Mouse (Mus musculus) kidney, adult 18-20 months (tissue): ENCODE results near the gene Figla.
"Not testable (repeated sequence)": the region's sequence is repeated elsewhere in the genome, so short reads cannot be mapped to it uniquely, and the experiment has no call there.

ENCODE experiments used
- DNase-seq: peaks from one replicate; pipeline ENCODE4 v3.0.0; 2021

Gene Figla

GRCm38 (mm10) chr6:86015871-86016270 is at the start of gene Figla:
Figla (plus strand) TSS chr6:86016171.
- no peak for DNase-seq

GRCm38 (mm10) chr6:85966686-85967085 is 49.3 kb upstream of the Figla start:
- DNase-seq: no peak

GRCm38 (mm10) chr6:85969889-85970288 is 46.1 kb upstream of the Figla start:
- no peak for DNase-seq

- DNase-seq: no peak
These were observed 43.3 kb upstream of the Figla start for GRCm38 (mm10) chr6:85972699-85973098.

GRCm38 (mm10) chr6:85973336-85973735 is 42.6 kb upstream of the Figla start:
- no peak for DNase-seq

GRCm38 (mm10) chr6:85974941-85975617 is 40.9 kb upstream of the Figla start:
- no peak for DNase-seq

- no peak for DNase-seq
These were observed 40.2 kb upstream of the Figla start for GRCm38 (mm10) chr6:85975761-85976160.

GRCm38 (mm10) chr6:85976242-85976641 is 39.7 kb upstream of the Figla start:
- DNase-seq: no peak

- not testable (repeated sequence) for DNase-seq
These were observed 37.2 kb upstream of the Figla start for GRCm38 (mm10) chr6:85978736-85979135.

GRCm38 (mm10) chr6:85984351-85984750 is 31.6 kb upstream of the Figla start:
- DNase-seq: no peak

GRCm38 (mm10) chr6:85989570-85989969 is 26.4 kb upstream of the Figla start:
- not testable (repeated sequence) for DNase-seq

- DNase-seq: not testable (repeated sequence)
These were observed 25.2 kb upstream of the Figla start for GRCm38 (mm10) chr6:85990774-85991173.

GRCm38 (mm10) chr6:86003405-86003925 is 12.5 kb upstream of the Figla start:
- peak; percentile 10 for DNase-seq

GRCm38 (mm10) chr6:86004271-86005148 is 11.5 kb upstream of the Figla start:
- DNase-seq: peak; percentile 77

- DNase-seq: peak; percentile 66
These were observed 6.0 kb upstream of the Figla start for GRCm38 (mm10) chr6:86009980-86010379.

GRCm38 (mm10) chr6:86014812-86015211 is 1.2 kb upstream of the Figla start:
- not testable (repeated sequence) for DNase-seq

- DNase-seq: no peak
These were observed 901 bp downstream of the Figla start for GRCm38 (mm10) chr6:86016793-86017350.

GRCm38 (mm10) chr6:86019415-86020237 is 3.7 kb downstream of the Figla start:
- no peak for DNase-seq

- peak; percentile 45 for DNase-seq
These were observed 5.0 kb downstream of the Figla start for GRCm38 (mm10) chr6:86020948-86021347.

GRCm38 (mm10) chr6:86026632-86027292 is 10.8 kb downstream of the Figla start:
- DNase-seq: no peak

- DNase-seq: no peak
These were observed 12.2 kb downstream of the Figla start for GRCm38 (mm10) chr6:86028150-86028549.
